ENCODE assay signal across 9 mouse cellular contexts in genomic region chr17:84144762-84145599, GRCm38 (mm10). TPM values are rescaled to one million over a fixed set of nuclear protein-coding genes. Genes with fewer than 3 reads are reported as not detected.
DNase-seq lines count a peak whose midpoint lies in the region; ATAC-seq and TF ChIP-seq lines count a peak whose summit lies in the region.
"Had no signal": no experiment of that assay in that cellular context is flagged by ENCODE, and none has a peak within 500 bp of the region (broad histone marks: within the 10 kb centered on the region; RNA-seq: fewer than 3 reads in every experiment).

No protein-coding gene starts in this region.

- no peaks in the 10 kb centered on the region for H3K9me3 ChIP-seq in intestine, embryonic 16.5 days (ENCODE audit: control insufficient read depth, low read length)
- H3K9me3 ChIP-seq in intestine, postnatal 0 days (ENCODE audit: control insufficient read depth) = no peaks in the 10 kb centered on the region
- H3K9me3 ChIP-seq in limb, embryonic 15.5 days = no peaks in the 10 kb centered on the region

- WGBS in intestine, embryonic 16.5 days = 82% methylated on average over 5 of the region's 5 CpGs
- WGBS in intestine, postnatal 0 days = 71% methylated on average over 5 of the region's 5 CpGs
- WGBS in limb, embryonic 15.5 days = 78% methylated on average over 5 of the region's 5 CpGs

- H3K27me3 ChIP-seq in intestine, embryonic 16.5 days (replicated peaks; ENCODE audit: control insufficient read depth, insufficient read depth, low read length) = no peaks in the 10 kb centered on the region
- no peaks in the 10 kb centered on the region for H3K27me3 ChIP-seq in intestine, postnatal 0 days (replicated peaks; ENCODE audit: control insufficient read depth, insufficient read depth, low read length)
- H3K27me3 ChIP-seq in limb, embryonic 15.5 days = no peaks in the 10 kb centered on the region

- peak; percentile 49 for DNase-seq in thymus, postnatal 4 days
- DNase-seq in thymus, adult 18-20 months = no peak
- no peak for DNase-seq in gastrocnemius, postnatal 10 days
- DNase-seq: cerebellum, adult 9-11 months; gastrocnemius, postnatal 36 days had no signal

- H3K9ac ChIP-seq in intestine, embryonic 16.5 days (ENCODE audit: low read depth, low read length) = no peak overlapping the region
- H3K9ac ChIP-seq in intestine, postnatal 0 days (ENCODE audit: low read depth, low read length) = no peak overlapping the region
- no peak overlapping the region for H3K9ac ChIP-seq in limb, embryonic 15.5 days

- H3K4me1 ChIP-seq in intestine, embryonic 16.5 days (ENCODE audit: control insufficient read depth, insufficient read depth, low read length) = peaks cover 83% of the 10 kb centered on the region
- peaks cover 39% of the 10 kb centered on the region for H3K4me1 ChIP-seq in intestine, postnatal 0 days (replicated peaks; ENCODE audit: control insufficient read depth, insufficient read depth, low read length)
- peaks cover 86% of the 10 kb centered on the region for H3K4me1 ChIP-seq in limb, embryonic 15.5 days

- H3K4me3 ChIP-seq in intestine, embryonic 16.5 days (ENCODE audit: low read length) = no peak overlapping the region
- no peak overlapping the region for H3K4me3 ChIP-seq in intestine, postnatal 0 days (ENCODE audit: low read depth, low read length)
- no peak overlapping the region for H3K4me3 ChIP-seq in limb, embryonic 15.5 days

- ATAC-seq in intestine, embryonic 16.5 days = no peak
- ATAC-seq in intestine, postnatal 0 days = no peak
- ATAC-seq in limb, embryonic 15.5 days (ENCODE audit: insufficient number of reproducible peaks, low FRiP score, low TSS enrichment, low read depth) = no peak
- no peak for ATAC-seq in inflammation-experienced regulatory T-cells, adult 6 months

- no peak overlapping the region for H3K4me2 ChIP-seq in intestine, embryonic 16.5 days (ENCODE audit: low read depth, low read length)
- no peak overlapping the region for H3K4me2 ChIP-seq in intestine, postnatal 0 days (replicated peaks; ENCODE audit: low read depth)
- no peak overlapping the region for H3K4me2 ChIP-seq in limb, embryonic 15.5 days

- peak overlapping the region; percentile 88 for H3K27ac ChIP-seq in intestine, embryonic 16.5 days (ENCODE audit: low read length)
- no peak overlapping the region for H3K27ac ChIP-seq in intestine, postnatal 0 days (ENCODE audit: low read depth, low read length)
- peak overlapping the region; percentile 70; the same call in 1 of the 2 replicates for H3K27ac ChIP-seq in limb, embryonic 15.5 days

- no peak for TF ChIP-seq CTCF in intestine, postnatal 0 days (IDR thresholded peaks at IDR 0.05; ENCODE audit: low read depth)

- H3K36me3 ChIP-seq in intestine, embryonic 16.5 days (ENCODE audit: control insufficient read depth, insufficient read depth, low read length) = no peaks in the 10 kb centered on the region
- H3K36me3 ChIP-seq in intestine, postnatal 0 days (ENCODE audit: control insufficient read depth, insufficient read depth) = no peaks in the 10 kb centered on the region
- H3K36me3 ChIP-seq in limb, embryonic 15.5 days = no peaks in the 10 kb centered on the region

RNA-seq across cellular contexts. Expression of gene Zfp36l2, which starts 42.8 kb away (rescaled TPM):
- polyA plus RNA-seq in intestine, embryonic 16.5 days (2015; fragmentation: Nextera tagmentation; extraction: Ambion mirVana) = 14.4 and 16.2 TPM in 2 replicates
- 29.6 and 32.0 TPM in 2 replicates for polyA plus RNA-seq in intestine, postnatal 0 days (2015; fragmentation: Nextera tagmentation; extraction: Ambion mirVana)
- 19.5 and 22.5 TPM in 2 replicates for polyA plus RNA-seq in limb, embryonic 15.5 days (2015; fragmentation: Nextera tagmentation; extraction: Ambion mirVana)
- polyA plus RNA-seq in inflammation-experienced regulatory T-cells, adult 6 months (2017; shearing (Covaris generic)) = 10 to 100 TPM; 30.4 to 54.7 (median 42.3) TPM
- total RNA-seq in gastrocnemius, postnatal 10 days (2021) = 10 to 100 TPM; 26.2 to 32.6 TPM
